Mouse (Mus musculus): ENCODE results near the gene Map7.

GRCm38 (mm10) chr10:20152131-20152530 is 3.9 kb downstream of the Map7 start:
- TF ChIP-seq CTCF (IDR thresholded peaks at IDR 0.05; ENCODE audit: low read depth, low read length) (no peak), POLR2A (IDR thresholded peaks at IDR 0.05; ENCODE audit: extremely low read depth, insufficient read depth, low read length) (no peak)

All from liver, adult 2 months (tissue).